Mouse (Mus musculus) yolk sac, embryonic 10.5 days (tissue): Measurements from ENCODE around the gene Agtpbp1.
A peak's percentile ranks its signal among the peaks of the same experiment; 100 is the strongest.

ENCODE experiments used
- DNase-seq: peaks from one replicate; pipeline ENCODE4 v3.0.0-alpha.2; 2017; ENCODE audit warnings: low spot score

The Agtpbp1 gene

GRCm38 (mm10) chr13:59572549-59572948, 12.5 kb downstream of the Agtpbp1 start:
- DNase-seq, result no peak

GRCm38 (mm10) chr13:59571107-59571506, 13.9 kb downstream of the Agtpbp1 start:
- DNase-seq, result no peak

- DNase-seq, result no peak
Observed at GRCm38 (mm10) chr13:59565945-59566520, 19.0 kb downstream of the Agtpbp1 start.

GRCm38 (mm10) chr13:59564923-59565322, 20.1 kb downstream of the Agtpbp1 start:
- DNase-seq, result no peak

GRCm38 (mm10) chr13:59564505-59564904, 20.5 kb downstream of the Agtpbp1 start:
- no peak for DNase-seq

GRCm38 (mm10) chr13:59562471-59562870, 22.6 kb downstream of the Agtpbp1 start:
- no peak for DNase-seq

- no peak for DNase-seq
Observed at GRCm38 (mm10) chr13:59558776-59559175, 26.3 kb downstream of the Agtpbp1 start.

- DNase-seq, result peak; percentile 88
Observed at GRCm38 (mm10) chr13:59557185-59557985, 27.6 kb downstream of the Agtpbp1 start.

- peak; percentile 55 for DNase-seq
Observed at GRCm38 (mm10) chr13:59556670-59557069, 28.4 kb downstream of the Agtpbp1 start.

GRCm38 (mm10) chr13:59555613-59556192, 29.3 kb downstream of the Agtpbp1 start:
- no peak for DNase-seq

- no peak for DNase-seq
Observed at GRCm38 (mm10) chr13:59554772-59555505, 30.1 kb downstream of the Agtpbp1 start.

- DNase-seq, result no peak
Observed at GRCm38 (mm10) chr13:59552751-59553150, 32.3 kb downstream of the Agtpbp1 start.

- DNase-seq, result no peak
Observed at GRCm38 (mm10) chr13:59552286-59552685, 32.7 kb downstream of the Agtpbp1 start.

GRCm38 (mm10) chr13:59549318-59549798, 35.7 kb downstream of the Agtpbp1 start:
- DNase-seq, result no peak

- no peak for DNase-seq
Observed at GRCm38 (mm10) chr13:59547716-59548115, 37.3 kb downstream of the Agtpbp1 start.

- no peak for DNase-seq
Observed at GRCm38 (mm10) chr13:59547091-59547490, 37.9 kb downstream of the Agtpbp1 start.

- no peak for DNase-seq
Observed at GRCm38 (mm10) chr13:59542411-59542810, 42.6 kb downstream of the Agtpbp1 start.

- DNase-seq, result no peak
Observed at GRCm38 (mm10) chr13:59540030-59540429, 45.0 kb downstream of the Agtpbp1 start.

GRCm38 (mm10) chr13:59538661-59539060, 46.4 kb downstream of the Agtpbp1 start:
- no peak for DNase-seq

- no peak for DNase-seq
Observed at GRCm38 (mm10) chr13:59536631-59537030, 48.4 kb downstream of the Agtpbp1 start.

- no peak for DNase-seq
Observed at GRCm38 (mm10) chr13:59535746-59536145, 49.3 kb downstream of the Agtpbp1 start.

- DNase-seq, result no peak
Observed at GRCm38 (mm10) chr13:59534301-59534700, 50.7 kb downstream of the Agtpbp1 start.
